Mouse (Mus musculus): ENCODE results near the gene Anxa2. TPM values are rescaled to one million over a fixed set of nuclear protein-coding genes. Genes with fewer than 3 reads are reported as not detected.

Gene Anxa2
- total and polyA plus RNA-seq, 3 experiments: 7.3 to 56.9 (median 27.3) TPM

GRCm38 (mm10) chr9:69488510-69488909 lies 35.1 kb downstream of the Anxa2 start:
- peaks cover 99% of the 10 kb centered on the region for H3K36me3 ChIP-seq (replicated peaks)

DNA sequence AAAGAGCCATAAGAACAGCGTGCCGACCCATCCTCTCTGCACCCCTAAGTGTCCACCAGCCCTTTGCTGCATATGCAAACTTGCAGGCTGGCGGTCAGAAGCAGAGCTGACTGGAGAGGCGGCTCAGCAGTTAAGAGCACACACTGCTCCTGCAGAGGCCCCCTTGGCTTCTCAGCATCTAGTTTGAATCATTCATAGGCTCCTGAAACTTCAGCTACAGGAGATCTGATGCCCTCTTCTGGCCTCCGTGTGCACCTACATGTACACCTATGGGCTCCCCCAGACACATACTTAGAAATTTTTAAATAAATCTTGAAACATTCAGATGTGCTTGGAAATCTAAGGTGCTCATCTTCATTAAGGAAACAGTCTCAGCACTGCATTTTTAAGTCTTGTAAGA lies 35.6 kb downstream of the Anxa2 start:
- no peaks in the 10 kb centered on the region for H3K27me3 ChIP-seq (ENCODE audit: insufficient read depth, low read length)
- H3K36me3 ChIP-seq (replicated peaks): peaks cover 96% of the 10 kb centered on the region
- ATAC-seq (ENCODE audit: extremely low read depth, insufficient number of reproducible peaks, low FRiP score, poor library complexity, severe bottlenecking) (no peak), DNase-seq (ENCODE audit: low spot score) (no peak)
- no peak overlapping the region for H3K4me3 ChIP-seq (ENCODE audit: low read depth, low read length)
- H3K4me1 ChIP-seq (ENCODE audit: insufficient read depth, low read depth, low read length): no peaks in the 10 kb centered on the region
- 0 out of 2 replicates have a peak, but pooled peaks cover 5% of the 10 kb centered on the region for H3K9me3 ChIP-seq (replicated peaks)
- TF ChIP-seq GATA2 (IDR thresholded peaks at IDR 0.05; ENCODE audit: borderline replicate concordance, low read depth, low read length) (no peak), CTCF (IDR thresholded peaks at IDR 0.05; ENCODE audit: low read depth, low read length) (no peak), TAL1 (conservative IDR thresholded peaks at IDR 0.05; ENCODE audit: low read depth, low read length) (no peak), POLR2AphosphoS5 (IDR thresholded peaks at IDR 0.05; ENCODE audit: insufficient replicate concordance, low read depth, low read length) (no peak), GATA1 (IDR thresholded peaks at IDR 0.05; ENCODE audit: borderline replicate concordance, low read length) (no peak)

More at GRCm38 (mm10) chr9:69488510-69488909, 35.1 kb downstream of the Anxa2 start:
- DNase-seq (ENCODE audit: low spot score): no peak
- Histone ChIP-seq H3K27me3 (ENCODE audit: insufficient read depth, low read length) (no peaks in the 10 kb centered on the region), H3K4me1 (ENCODE audit: insufficient read depth, low read depth, low read length) (no peaks in the 10 kb centered on the region), H3K9me3 (replicated peaks) (0 out of 2 replicates have a peak, but pooled peaks cover 5% of the 10 kb centered on the region), H3K4me3 (ENCODE audit: low read depth, low read length) (no peak overlapping the region)
- no peak for ATAC-seq (ENCODE audit: extremely low read depth, insufficient number of reproducible peaks, low FRiP score, poor library complexity, severe bottlenecking)
- TF ChIP-seq POLR2AphosphoS5 (IDR thresholded peaks at IDR 0.05; ENCODE audit: insufficient replicate concordance, low read depth, low read length) (no peak), GATA2 (IDR thresholded peaks at IDR 0.05; ENCODE audit: borderline replicate concordance, low read depth, low read length) (no peak), GATA1 (IDR thresholded peaks at IDR 0.05; ENCODE audit: borderline replicate concordance, low read length) (no peak), CTCF (IDR thresholded peaks at IDR 0.05; ENCODE audit: low read depth, low read length) (no peak), TAL1 (conservative IDR thresholded peaks at IDR 0.05; ENCODE audit: low read depth, low read length) (no peak)

DNA sequence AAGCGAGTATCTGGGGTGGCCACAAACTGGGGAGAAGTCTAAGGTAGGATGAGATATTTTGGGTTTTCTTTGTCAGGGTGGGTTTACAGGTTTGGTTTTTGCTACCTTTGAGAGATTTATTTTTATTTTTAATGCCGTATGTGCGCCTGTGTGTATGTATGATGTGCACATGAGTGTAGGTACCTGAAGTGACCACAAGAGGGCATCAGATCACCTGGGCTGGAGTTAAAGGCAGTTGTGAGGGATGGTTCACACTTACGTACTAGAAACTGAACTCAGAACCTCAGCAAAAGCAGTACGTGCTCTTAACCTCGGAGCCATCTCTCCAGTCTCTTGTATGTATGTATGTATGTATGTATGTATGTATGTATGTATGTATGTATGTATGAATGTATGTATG lies 39.4 kb downstream of the Anxa2 start:
- ATAC-seq (ENCODE audit: extremely low read depth, insufficient number of reproducible peaks, low FRiP score, poor library complexity, severe bottlenecking): no peak
- peaks cover 57% of the 10 kb centered on the region for H3K36me3 ChIP-seq (replicated peaks)
- DNase-seq (ENCODE audit: low spot score): no peak

DNA sequence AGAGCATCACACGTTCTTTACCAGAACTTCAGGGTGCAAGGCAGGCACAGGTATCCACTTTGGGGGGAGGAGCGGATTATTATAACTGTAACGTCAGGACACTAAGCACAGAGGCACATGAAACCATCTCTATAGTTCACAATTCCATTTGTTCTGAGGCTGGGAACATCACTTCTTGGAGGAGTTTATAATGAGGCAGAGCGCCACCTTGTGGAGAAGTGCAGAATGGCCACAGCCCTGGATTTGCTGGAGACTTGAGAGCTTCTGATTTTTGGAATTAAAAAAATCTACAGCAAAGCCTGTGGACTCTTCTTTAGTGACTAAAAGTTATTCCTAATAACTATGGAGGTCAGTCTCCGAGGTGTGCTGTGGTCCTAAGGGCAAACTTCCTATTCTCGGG lies 49.1 kb downstream of the Anxa2 start:
- Histone ChIP-seq H3K36me3 (replicated peaks) (no peaks in the 10 kb centered on the region), H3K9me3 (replicated peaks) (no peaks in the 10 kb centered on the region), H3K27me3 (ENCODE audit: insufficient read depth, low read length) (peaks cover 25% of the 10 kb centered on the region), H3K4me1 (ENCODE audit: insufficient read depth, low read depth, low read length) (no peaks in the 10 kb centered on the region), H3K4me3 (ENCODE audit: low read depth, low read length) (no peak overlapping the region)
- no peak for ATAC-seq (ENCODE audit: extremely low read depth, insufficient number of reproducible peaks, low FRiP score, poor library complexity, severe bottlenecking)
- TF ChIP-seq CTCF (IDR thresholded peaks at IDR 0.05; ENCODE audit: low read depth, low read length) (peak; percentile 94), TAL1 (conservative IDR thresholded peaks at IDR 0.05; ENCODE audit: low read depth, low read length) (no peak), POLR2AphosphoS5 (IDR thresholded peaks at IDR 0.05; ENCODE audit: insufficient replicate concordance, low read depth, low read length) (no peak), GATA1 (IDR thresholded peaks at IDR 0.05; ENCODE audit: borderline replicate concordance, low read length) (no peak), GATA2 (IDR thresholded peaks at IDR 0.05; ENCODE audit: borderline replicate concordance, low read depth, low read length) (no peak)
- DNase-seq (ENCODE audit: low spot score): peak; percentile 16

More for the DNA sequence above, 39.4 kb downstream of the Anxa2 start:
- Histone ChIP-seq H3K9me3 (replicated peaks) (0 out of 2 replicates have a peak, but pooled peaks cover 5% of the 10 kb centered on the region), H3K27me3 (ENCODE audit: insufficient read depth, low read length) (no peaks in the 10 kb centered on the region; the same call in 1 of the 2 replicates), H3K4me3 (ENCODE audit: low read depth, low read length) (no peak overlapping the region), H3K4me1 (ENCODE audit: insufficient read depth, low read depth, low read length) (no peaks in the 10 kb centered on the region)
- no peak for TF ChIP-seq POLR2AphosphoS5 (IDR thresholded peaks at IDR 0.05; ENCODE audit: insufficient replicate concordance, low read depth, low read length)
- TF ChIP-seq TAL1 (conservative IDR thresholded peaks at IDR 0.05; ENCODE audit: low read depth, low read length): no peak
- no peak for TF ChIP-seq GATA2 (IDR thresholded peaks at IDR 0.05; ENCODE audit: borderline replicate concordance, low read depth, low read length)
- no peak for TF ChIP-seq CTCF (IDR thresholded peaks at IDR 0.05; ENCODE audit: low read depth, low read length)

GRCm38 (mm10) chr9:69505611-69506010 lies 52.2 kb downstream of the Anxa2 start:
- H3K27me3 ChIP-seq (ENCODE audit: insufficient read depth, low read length): peaks cover 30% of the 10 kb centered on the region
- DNase-seq (ENCODE audit: low spot score) (no peak), ATAC-seq (ENCODE audit: extremely low read depth, insufficient number of reproducible peaks, low FRiP score, poor library complexity, severe bottlenecking) (no peak)
- no peaks in the 10 kb centered on the region for H3K36me3 ChIP-seq (replicated peaks)
- H3K9me3 ChIP-seq (replicated peaks): no peaks in the 10 kb centered on the region
- no peak for TF ChIP-seq GATA1 (IDR thresholded peaks at IDR 0.05; ENCODE audit: borderline replicate concordance, low read length)
- peak; percentile 26; the same call in 1 of the 2 replicates for TF ChIP-seq CTCF (IDR thresholded peaks at IDR 0.05; ENCODE audit: low read depth, low read length)
- no peak for TF ChIP-seq POLR2AphosphoS5 (IDR thresholded peaks at IDR 0.05; ENCODE audit: insufficient replicate concordance, low read depth, low read length)
- TF ChIP-seq GATA2 (IDR thresholded peaks at IDR 0.05; ENCODE audit: borderline replicate concordance, low read depth, low read length): no peak
- H3K4me3 ChIP-seq (ENCODE audit: low read depth, low read length): no peak overlapping the region
- no peaks in the 10 kb centered on the region for H3K4me1 ChIP-seq (ENCODE audit: insufficient read depth, low read depth, low read length)

DNA sequence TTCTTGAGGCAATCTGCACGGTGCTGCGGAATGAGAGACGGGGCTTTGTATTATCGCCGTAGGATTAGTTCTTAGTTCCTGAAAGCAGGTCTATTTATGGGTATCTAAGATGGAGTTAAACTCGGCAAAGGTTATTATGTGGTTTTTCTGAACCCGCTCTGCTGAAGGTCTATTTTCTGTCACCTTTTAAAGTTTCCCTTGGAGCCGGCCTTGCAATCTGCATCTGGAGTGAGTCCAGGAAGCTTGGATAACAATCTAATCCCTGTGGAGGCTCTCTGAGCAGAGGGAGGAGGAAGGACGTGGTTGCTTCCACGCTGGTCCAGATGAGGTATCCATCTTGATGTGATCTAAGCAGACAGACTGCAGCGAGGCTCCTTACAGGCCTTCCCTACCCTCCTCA lies 53.8 kb downstream of the Anxa2 start:
- DNase-seq (ENCODE audit: low spot score) (no peak), ATAC-seq (ENCODE audit: extremely low read depth, insufficient number of reproducible peaks, low FRiP score, poor library complexity, severe bottlenecking) (no peak)
- Histone ChIP-seq H3K36me3 (replicated peaks) (no peaks in the 10 kb centered on the region), H3K9me3 (replicated peaks) (no peaks in the 10 kb centered on the region), H3K4me1 (ENCODE audit: insufficient read depth, low read depth, low read length) (no peaks in the 10 kb centered on the region), H3K4me3 (ENCODE audit: low read depth, low read length) (no peak overlapping the region), H3K27me3 (ENCODE audit: insufficient read depth, low read length) (peaks cover 27% of the 10 kb centered on the region)
- TF ChIP-seq TAL1 (conservative IDR thresholded peaks at IDR 0.05; ENCODE audit: low read depth, low read length) (no peak), GATA2 (IDR thresholded peaks at IDR 0.05; ENCODE audit: borderline replicate concordance, low read depth, low read length) (no peak), GATA1 (IDR thresholded peaks at IDR 0.05; ENCODE audit: borderline replicate concordance, low read length) (no peak), CTCF (IDR thresholded peaks at IDR 0.05; ENCODE audit: low read depth, low read length) (no peak), POLR2AphosphoS5 (IDR thresholded peaks at IDR 0.05; ENCODE audit: insufficient replicate concordance, low read depth, low read length) (no peak)

All from G1E (cell line).